Mouse (Mus musculus) erythroblast, embryonic 14.5 days (primary cell): ENCODE results near the gene Stim2.

Source experiments
- GATA1 ChIP-seq: IDR thresholded peaks from 2 replicates; pipeline ENCODE4 v1.6.1; 2012; ENCODE audit warnings: low read length, inconsistent platforms, mixed read lengths
- TAL1 ChIP-seq: IDR thresholded peaks from 3 replicates; pipeline ENCODE4 v1.6.1; 2012; ENCODE audit warnings: low read length, inconsistent platforms, mixed read lengths

DNA sequence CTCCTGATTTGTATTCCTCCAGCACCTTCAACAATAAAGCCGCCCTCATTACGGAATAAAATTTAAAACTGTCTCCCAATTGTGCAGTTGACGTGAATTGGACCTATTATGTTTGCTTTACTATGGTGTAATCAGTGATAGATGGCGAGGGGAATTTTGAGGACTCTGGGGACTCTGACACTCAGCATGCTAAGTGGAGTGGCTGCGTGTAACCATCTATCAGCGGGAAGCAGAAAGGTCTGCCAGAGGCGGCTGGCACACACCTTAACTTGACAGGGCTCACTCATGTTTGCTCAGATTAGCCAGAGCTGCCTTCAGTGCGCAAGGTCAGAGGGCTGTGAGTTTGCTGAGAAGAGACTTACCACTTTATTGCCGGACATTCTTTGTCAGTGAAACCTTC, 159.9 kb downstream of the Stim2 start:
- TF ChIP-seq TAL1 (no peak), GATA1 (no peak)
